Mouse (Mus musculus) cerebellum, adult 9-10 months (tissue): ENCODE measurements around the gene Dnajb5.

Source experiments
- DNase-seq: peaks from one replicate; pipeline ENCODE4 v3.0.0; 2022

The Dnajb5 gene

GRCm38 (mm10) chr4:42949676-42950051 is at the start of gene Dnajb5:
Dnajb5 (plus strand) TSS chr4:42949814.
- peak; percentile 100 for DNase-seq

- no peak for DNase-seq
Measured at GRCm38 (mm10) chr4:42900878-42901277, 48.7 kb upstream of the Dnajb5 start.

GRCm38 (mm10) chr4:42902174-42902573 is 47.4 kb upstream of the Dnajb5 start:
- DNase-seq: no peak

GRCm38 (mm10) chr4:42902730-42903129 is 46.9 kb upstream of the Dnajb5 start:
- DNase-seq: peak; percentile 15

GRCm38 (mm10) chr4:42903942-42904341 is 45.7 kb upstream of the Dnajb5 start:
- no peak for DNase-seq

GRCm38 (mm10) chr4:42904523-42904922 is 45.1 kb upstream of the Dnajb5 start:
- no peak for DNase-seq

GRCm38 (mm10) chr4:42904966-42905365 is 44.6 kb upstream of the Dnajb5 start:
- no peak for DNase-seq

GRCm38 (mm10) chr4:42913391-42913790 is 36.2 kb upstream of the Dnajb5 start:
- no peak for DNase-seq

- no peak for DNase-seq
Measured at GRCm38 (mm10) chr4:42915311-42915710, 34.3 kb upstream of the Dnajb5 start.

GRCm38 (mm10) chr4:42915966-42916365 is 33.6 kb upstream of the Dnajb5 start:
- DNase-seq: no peak

GRCm38 (mm10) chr4:42916617-42917401 is 32.8 kb upstream of the Dnajb5 start, which contains the start of gene Phf24:
Phf24 (plus strand) TSS chr4:42916660.
- peak; percentile 26 for DNase-seq

- DNase-seq: peak; percentile 15
Measured at GRCm38 (mm10) chr4:42917402-42917774, 32.2 kb upstream of the Dnajb5 start.

- DNase-seq: no peak
Measured at GRCm38 (mm10) chr4:42920726-42921125, 28.9 kb upstream of the Dnajb5 start.

- DNase-seq: no peak
Measured at GRCm38 (mm10) chr4:42921536-42921935, 28.1 kb upstream of the Dnajb5 start.

- no peak for DNase-seq
Measured at GRCm38 (mm10) chr4:42922056-42922455, 27.6 kb upstream of the Dnajb5 start.

GRCm38 (mm10) chr4:42922461-42922860 is 27.2 kb upstream of the Dnajb5 start:
- no peak for DNase-seq

GRCm38 (mm10) chr4:42924095-42924710 is 25.4 kb upstream of the Dnajb5 start:
- DNase-seq: no peak

- no peak for DNase-seq
Measured at GRCm38 (mm10) chr4:42928209-42928608, 21.4 kb upstream of the Dnajb5 start.

- no peak for DNase-seq
Measured at GRCm38 (mm10) chr4:42928952-42929351, 20.7 kb upstream of the Dnajb5 start.

GRCm38 (mm10) chr4:42932229-42932969 is 17.2 kb upstream of the Dnajb5 start:
- no peak for DNase-seq

- no peak for DNase-seq
Measured at GRCm38 (mm10) chr4:42933630-42934029, 16.0 kb upstream of the Dnajb5 start.

- no peak for DNase-seq
Measured at GRCm38 (mm10) chr4:42941396-42941795, 8.2 kb upstream of the Dnajb5 start.

- DNase-seq: no peak
Measured at GRCm38 (mm10) chr4:42943341-42943740, 6.3 kb upstream of the Dnajb5 start.

GRCm38 (mm10) chr4:42944185-42944584 is 5.4 kb upstream of the Dnajb5 start:
- no peak for DNase-seq
